Mouse (Mus musculus) hematopoietic stem cell, adult 5-6 weeks (primary cell): Measurements from ENCODE around the gene Cfap70. TPM values are rescaled to one million over a fixed set of nuclear protein-coding genes. Genes with fewer than 3 reads are reported as not detected.

Experiments used
- ATAC-seq, 2 experiments: fragments of 125-278 bp in 1 of 2; replicated peaks in 1 of 2; 2 replicates each; pipeline ENCODE4 v1.8.0; 2016 to 2017; ENCODE audit warnings: inconsistent platforms in 2 of 2, mild to moderate bottlenecking in 2 of 2, moderate number of reproducible peaks in 2 of 2, low read depth in 1 of 2, moderate TSS enrichment in 1 of 2; ENCODE audit not compliant: low FRiP score in 2 of 2, poor library complexity in 2 of 2, severe bottlenecking in 2 of 2, insufficient read depth in 1 of 2, low TSS enrichment in 1 of 2
- total RNA-seq: library from RNA; stranded (forward); fragments of 172-1452, 232-1000 nt; gene quantifications from 2 replicates; pipeline ENCODE4 v1.2.3, GENCODE M21; 2017

The Cfap70 gene
- 1.0 TPM in 1 of 2 replicates, not detected in the other for total RNA-seq

- peak; percentile 65 to 76 for ATAC-seq
These were observed at the start of gene Cfap70 for GRCm38 (mm10) chr14:20451765-20452331. TSS of gene Cfap70 (minus strand) at chr14:20452226.

GRCm38 (mm10) chr14:20499982-20500381, 48.0 kb upstream of the Cfap70 start:
- no peak for ATAC-seq

GRCm38 (mm10) chr14:20496603-20497002, 44.6 kb upstream of the Cfap70 start, which contains the start of gene Mss51:
TSS of gene Mss51 (minus strand) at chr14:20496901.
- no peak for ATAC-seq

GRCm38 (mm10) chr14:20486031-20486430, 34.0 kb upstream of the Cfap70 start:
- no peak for ATAC-seq

GRCm38 (mm10) chr14:20482051-20482751, 30.2 kb upstream of the Cfap70 start:
- ATAC-seq = no peak

GRCm38 (mm10) chr14:20481211-20481610, 29.2 kb upstream of the Cfap70 start:
- ATAC-seq = no peak

GRCm38 (mm10) chr14:20480195-20480579, 28.2 kb upstream of the Cfap70 start:
- no peak for ATAC-seq

- peak; percentile 87 to 92 for ATAC-seq
These were observed 27.5 kb upstream of the Cfap70 start, which contains the start of gene Anxa7 for GRCm38 (mm10) chr14:20479291-20480194. TSS of gene Anxa7 (minus strand) at chr14:20480133.

GRCm38 (mm10) chr14:20478801-20479200, 26.8 kb upstream of the Cfap70 start:
- peak; percentile 27 to 44; a peak in 2 of 4 replicates for ATAC-seq

GRCm38 (mm10) chr14:20478385-20478784, 26.4 kb upstream of the Cfap70 start:
- ATAC-seq = no peak

GRCm38 (mm10) chr14:20477261-20478025, 25.4 kb upstream of the Cfap70 start:
- ATAC-seq = no peak

- no peak for ATAC-seq
These were observed 8.2 kb upstream of the Cfap70 start for GRCm38 (mm10) chr14:20460216-20460615.

GRCm38 (mm10) chr14:20458378-20458777, 6.4 kb upstream of the Cfap70 start:
- ATAC-seq = peak in 1 of 2 experiments; percentile 56; a peak in 1 of 4 replicates

GRCm38 (mm10) chr14:20452929-20453328, 903 bp upstream of the Cfap70 start:
- ATAC-seq = no peak

GRCm38 (mm10) chr14:20451302-20451701, 724 bp downstream of the Cfap70 start:
- ATAC-seq = 0 out of 4 replicates have a peak, but pooled peaks of 1 of the 2 experiments have one; percentile 8

GRCm38 (mm10) chr14:20447209-20447608, 4.8 kb downstream of the Cfap70 start:
- no peak for ATAC-seq

GRCm38 (mm10) chr14:20442252-20442651, 9.8 kb downstream of the Cfap70 start:
- ATAC-seq = no peak
